Mouse (Mus musculus) small intestine, adult 2 months (tissue): ENCODE measurements around the gene Syn1.

Source experiments
- CTCF ChIP-seq: fragments of 200-500 bp; IDR thresholded peaks from 2 replicates; pipeline ENCODE4 v1.5.1; 2012; ENCODE audit warnings: low read depth, mild to moderate bottlenecking, control low read depth, inconsistent platforms, low read length, moderate library complexity, mixed read lengths; ENCODE audit not compliant: insufficient replicate concordance, insufficient read length; ENCODE audit errors: extremely low read depth
- POLR2A ChIP-seq: fragments of 200-500 bp; IDR thresholded peaks from 2 replicates; pipeline ENCODE4 v1.6.1; 2012; ENCODE audit warnings: low read depth, mild to moderate bottlenecking, control low read depth, inconsistent platforms, low read length, moderate library complexity

DNA sequence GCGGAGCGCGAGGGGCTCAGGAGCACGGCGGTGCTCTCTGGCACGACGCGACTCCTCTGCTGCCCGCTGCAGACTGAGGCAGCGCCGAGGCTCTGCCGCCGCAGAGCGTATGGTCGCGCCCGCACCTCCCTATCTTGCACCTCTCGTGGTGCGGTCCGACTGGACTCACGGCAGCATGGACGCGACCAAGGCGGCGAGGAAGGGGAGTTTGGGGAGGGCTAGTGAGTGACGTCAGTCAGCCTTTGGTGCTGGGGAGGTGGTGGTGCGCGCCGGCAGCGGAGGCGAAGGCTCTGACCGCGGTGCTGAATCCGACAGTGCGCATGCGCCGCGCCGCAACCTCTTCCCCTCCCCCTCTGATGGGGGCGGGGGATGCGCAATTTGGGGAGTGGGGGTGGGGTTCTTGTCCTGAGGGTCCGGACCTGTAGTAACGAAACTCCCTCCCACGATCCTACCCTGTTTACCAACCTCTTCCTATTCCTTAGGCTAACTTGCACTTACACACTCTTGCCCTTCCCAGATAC is at the start of gene Syn1:
- TF ChIP-seq CTCF (no peak), POLR2A (no peak)
